Mouse (Mus musculus) gastrocnemius, adult 2 months (tissue): ENCODE results near the gene Gm3532. TPM values are rescaled to one million over a fixed set of nuclear protein-coding genes. Genes with fewer than 3 reads are reported as not detected.
"Not testable (repeated sequence)": the region's sequence is repeated elsewhere in the genome, so short reads cannot be mapped to it uniquely, and the experiment has no call there.

Source experiments
- DNase-seq: peaks from one replicate; pipeline ENCODE4 v3.0.0; 2022
- H3K27ac ChIP-seq: fragments of 200-600 bp; 2 replicates; pipeline ENCODE4 v1.8.1; 2022; ENCODE audit warnings: mild to moderate bottlenecking
- H3K4me3 ChIP-seq: fragments of 200-600 bp; 2 replicates; pipeline ENCODE4 v1.8.1; 2022; ENCODE audit warnings: mild to moderate bottlenecking, moderate library complexity
- intact Hi-C: fragments of 180-260 bp; cut with DNase I; formaldehyde crosslinking; loops from one replicate; pipeline ENCODE4 v1.15.1; 2025
- long read RNA-seq, 2 experiments: library from polyadenylated mRNA; stranded (forward); transcript quantifications; one replicate each; pipeline ENCODE4 v2.0.0; 2021
- total RNA-seq, 2 experiments: library from RNA; stranded (reverse); gene quantifications; 2 replicates each; pipeline ENCODE4 v1.2.3; 2021

The Gm3532 gene
- not detected for total RNA-seq
- long read RNA-seq, experiment 1, result 0 reads
- long read RNA-seq, experiment 2, result 0 reads

GRCm38 (mm10) chr14:5538196-5538595 is at the start of gene Gm3532:
Gm3532 (plus strand) TSS chr14:5538496.
- H3K27ac ChIP-seq, result not testable (repeated sequence)

GRCm38 (mm10) chr14:5501374-5501773 is 36.9 kb upstream of the Gm3532 start, which contains the start of gene Gm3488:
Gm3488 (plus strand) TSS chr14:5501674.
- DNase-seq, H3K4me3 ChIP-seq, H3K27ac ChIP-seq, intact Hi-C loops: not testable (repeated sequence)

More at GRCm38 (mm10) chr14:5538196-5538595, at the start of gene Gm3532:
- H3K4me3 ChIP-seq, intact Hi-C loops, DNase-seq: not testable (repeated sequence)

Other genes with a start within 250 kb of the Gm3532 start
- gene Gm3542, start 203.6 kb upstream of the Gm3532 start, total RNA-seq, result not detected
- not detected for gene Gm3500, start 149.4 kb upstream of the Gm3532 start, total RNA-seq
- not detected for gene Gm3194, start 83.0 kb upstream of the Gm3532 start, total RNA-seq
- gene Gm8246, start 60.7 kb upstream of the Gm3532 start, total RNA-seq, result not detected
- not detected for gene Gm3187, start 54.3 kb upstream of the Gm3532 start, total RNA-seq
- under 1 TPM; 0.20 to 0.42 TPM for gene Gm3488, start 36.8 kb upstream of the Gm3532 start, total RNA-seq
- gene Gm8265, start 94.5 kb downstream of the Gm3532 start, total RNA-seq, result not detected
- gene Gm9603, start 149.0 kb downstream of the Gm3532 start, total RNA-seq, result not detected
- gene Gm3373, start 203.1 kb downstream of the Gm3532 start, total RNA-seq, result under 1 TPM in 1 of 2 experiments, not detected in 1; 0.47 TPM